Mouse (Mus musculus): ENCODE data around the gene Gipc2.

DNA sequence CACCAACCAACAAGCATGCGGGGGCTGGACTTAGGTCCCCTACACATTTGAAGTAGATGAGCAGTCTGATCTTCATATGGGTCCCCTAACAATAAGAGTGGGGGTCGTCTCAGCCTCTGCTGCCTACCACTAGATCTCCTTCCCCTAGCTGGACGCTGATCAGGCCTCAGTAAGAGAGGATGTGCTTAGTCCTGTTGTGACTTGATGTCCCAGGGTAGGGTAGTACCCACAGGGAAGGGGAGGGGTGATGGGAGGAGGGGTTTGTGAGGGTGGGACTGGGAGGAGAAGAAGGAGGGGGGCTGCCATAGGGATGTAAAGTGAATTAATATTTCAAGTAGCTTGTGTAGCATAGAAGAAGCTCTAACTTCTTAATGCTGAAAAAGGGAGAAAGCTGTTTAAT is 33.1 kb upstream of the Gipc2 start:
- no peak for TF ChIP-seq POLR2A (IDR thresholded peaks at IDR 0.05; ENCODE audit: borderline replicate concordance, low read depth, low read length)
- TF ChIP-seq CTCF (IDR thresholded peaks at IDR 0.05; ENCODE audit: low read depth, low read length) = no peak

All from bone marrow macrophage, adult 2 months (primary cell).